8 mouse cellular contexts compared by ENCODE assay signal in genomic region chr2:109890597-109890996, GRCm38 (mm10). TPM values are rescaled to one million over a fixed set of nuclear protein-coding genes. Genes with fewer than 3 reads are reported as not detected.
A peak's percentile ranks its signal among the peaks of the same experiment; 100 is the strongest.
DNase-seq lines count a peak whose midpoint lies in the region; ATAC-seq and TF ChIP-seq lines count a peak whose summit lies in the region.

Gene Lin7c (plus strand): TSS chr2:109890853.

- H3K4me2 ChIP-seq in heart, embryonic 13.5 days = peak within 1 kb of the TSS; percentile 89
- peak within 1 kb of the TSS; percentile 66 for H3K4me2 ChIP-seq in kidney, postnatal 0 days (ENCODE audit: low read length)
- H3K4me2 ChIP-seq in liver, embryonic 11.5 days = peak within 1 kb of the TSS; percentile 92
- peak within 1 kb of the TSS; percentile 94 for H3K4me2 ChIP-seq in myocyte (ENCODE audit: low read depth)

- H3K36me3 ChIP-seq in heart, embryonic 13.5 days = peaks cover 16% of the 10 kb centered on the region
- H3K36me3 ChIP-seq in kidney, postnatal 0 days (ENCODE audit: insufficient read depth, low read length) = peaks cover 9% of the 10 kb centered on the region
- H3K36me3 ChIP-seq in liver, embryonic 11.5 days (ENCODE audit: control insufficient read depth, insufficient read depth, low read length) = peaks cover 3% of the 10 kb centered on the region
- peaks cover 15% of the 10 kb centered on the region for H3K36me3 ChIP-seq in myocyte (ENCODE audit: control insufficient read depth, insufficient read depth)

- peak within 1 kb of the TSS; percentile 69 for H3K27ac ChIP-seq in brown adipose tissue, adult 24 weeks (replicated peaks; ENCODE audit: low read depth, low read length)
- H3K27ac ChIP-seq in heart, embryonic 13.5 days (replicated peaks) = peak within 1 kb of the TSS; percentile 93
- peak within 1 kb of the TSS; percentile 90 for H3K27ac ChIP-seq in kidney, postnatal 0 days
- peak within 1 kb of the TSS; percentile 58 for H3K27ac ChIP-seq in liver, embryonic 11.5 days (ENCODE audit: low read depth, low read length)

- peaks cover 5% of the 10 kb centered on the region for H3K9me3 ChIP-seq in heart, embryonic 13.5 days
- no peaks in the 10 kb centered on the region for H3K9me3 ChIP-seq in kidney, postnatal 0 days (replicated peaks; ENCODE audit: low read length)
- H3K9me3 ChIP-seq in liver, embryonic 11.5 days (ENCODE audit: control insufficient read depth, low read length) = no peaks in the 10 kb centered on the region

- peak within 1 kb of the TSS; percentile 98 for H3K9ac ChIP-seq in heart, embryonic 13.5 days
- peak within 1 kb of the TSS; percentile 95 for H3K9ac ChIP-seq in kidney, postnatal 0 days (ENCODE audit: low read depth, low read length)
- peak within 1 kb of the TSS; percentile 92 for H3K9ac ChIP-seq in liver, embryonic 11.5 days (ENCODE audit: low read depth, low read length)

- peak; percentile 89 for TF ChIP-seq POLR2A in myocyte (IDR thresholded peaks at IDR 0.05; ENCODE audit: insufficient read length, low read depth)

- H3K79me2 ChIP-seq in myocyte (ENCODE audit: control insufficient read depth, insufficient read depth) = peaks cover 35% of the 10 kb centered on the region

- TF ChIP-seq CTCF in kidney, postnatal 0 days (IDR thresholded peaks at IDR 0.05; ENCODE audit: low read depth) = no peak

- peak; percentile 99 for DNase-seq in kidney, postnatal 0 days (ENCODE audit: low spot score)
- DNase-seq in liver, embryonic 11.5 days (ENCODE audit: low spot score) = peak; percentile 94
- DNase-seq in spleen, postnatal 4 days (ENCODE audit: low spot score in 2 of 2) = peak; percentile 90 to 94

- H3K4me3 ChIP-seq in brown adipose tissue, adult 24 weeks (ENCODE audit: insufficient read depth, low read depth, low read length) = peak within 1 kb of the TSS; percentile 76
- peak within 1 kb of the TSS; percentile 97 for H3K4me3 ChIP-seq in heart, embryonic 13.5 days
- H3K4me3 ChIP-seq in kidney, postnatal 0 days (replicated peaks; ENCODE audit: low read depth, low read length) = peak within 1 kb of the TSS; percentile 98
- peak within 1 kb of the TSS; percentile 85 for H3K4me3 ChIP-seq in liver, embryonic 11.5 days (ENCODE audit: low read depth, low read length)
- H3K4me3 ChIP-seq in myocyte = peak within 1 kb of the TSS; percentile 78

- under 1% methylated on average over 42 of the region's 42 CpGs for WGBS in heart, embryonic 13.5 days
- 1% methylated on average over 42 of the region's 42 CpGs for WGBS in kidney, postnatal 0 days
- WGBS in liver, embryonic 11.5 days = under 1% methylated on average over 42 of the region's 42 CpGs

- ATAC-seq in CD4-positive, CD25-positive, alpha-beta regulatory T cell, adult 4 months = peak; percentile 94
- peak; percentile 98 for ATAC-seq in erythroid progenitor cell, adult 5-6 weeks (replicated peaks; ENCODE audit: low FRiP score, poor library complexity, severe bottlenecking)
- ATAC-seq in heart, embryonic 13.5 days (ENCODE audit: extremely low read depth, insufficient number of reproducible peaks, low FRiP score, low TSS enrichment) = peak; percentile 98
- peak; percentile 100 for ATAC-seq in kidney, postnatal 0 days (replicated peaks; ENCODE audit: low FRiP score, low read depth)
- ATAC-seq in liver, embryonic 11.5 days (replicated peaks; ENCODE audit: low FRiP score) = peak; percentile 100

- no peaks in the 10 kb centered on the region for H3K27me3 ChIP-seq in heart, embryonic 13.5 days (replicated peaks)
- H3K27me3 ChIP-seq in kidney, postnatal 0 days (ENCODE audit: insufficient read depth, low read length) = no peaks in the 10 kb centered on the region
- H3K27me3 ChIP-seq in liver, embryonic 11.5 days (replicated peaks; ENCODE audit: control insufficient read depth, insufficient read depth, low read length) = no peaks in the 10 kb centered on the region
- no peaks in the 10 kb centered on the region for H3K27me3 ChIP-seq in myocyte (ENCODE audit: control insufficient read depth, insufficient read depth, insufficient read length)

- 0 out of 2 replicates have a peak, but pooled peaks cover 3% of the 10 kb centered on the region for H3K4me1 ChIP-seq in brown adipose tissue, adult 24 weeks (ENCODE audit: control insufficient read depth, insufficient read depth, insufficient read length, low read length)
- peaks cover 20% of the 10 kb centered on the region for H3K4me1 ChIP-seq in heart, embryonic 13.5 days
- no peaks in the 10 kb centered on the region; the same call in none of the 2 replicates for H3K4me1 ChIP-seq in kidney, postnatal 0 days (replicated peaks; ENCODE audit: insufficient read depth, low read length)
- H3K4me1 ChIP-seq in liver, embryonic 11.5 days (replicated peaks; ENCODE audit: control insufficient read depth, insufficient read depth, low read length) = peaks cover 10% of the 10 kb centered on the region

- peak within 1 kb of the TSS; percentile 84 for H3ac ChIP-seq in myocyte (ENCODE audit: control insufficient read depth, insufficient read length)

TF ChIP-seq in myocyte, 11 proteins besides CTCF, POLR2A, EP300 and RAD21:
- TF ChIP-seq REST (IDR thresholded peaks at IDR 0.05; ENCODE audit: insufficient read depth, insufficient read length) (no peak), POLR2AphosphoS2 (IDR thresholded peaks at IDR 0.05; ENCODE audit: insufficient read length, low read depth) (peak; percentile 94), TCF3 (IDR thresholded peaks at IDR 0.05; ENCODE audit: insufficient read length, low read depth) (no peak), MYOD1 (IDR thresholded peaks at IDR 0.05; ENCODE audit: control insufficient read depth in 1 of 3, insufficient read length in 2 of 3, low read depth in 2 of 3) (no peak), USF1 (IDR thresholded peaks at IDR 0.05; ENCODE audit: low read depth) (no peak), MYOG (IDR thresholded peaks at IDR 0.05; ENCODE audit: control insufficient read depth in 1 of 3, insufficient read depth in 1 of 3, insufficient read length in 2 of 3, low read depth in 2 of 3) (no peak), SRF (IDR thresholded peaks at IDR 0.05; ENCODE audit: control insufficient read depth, insufficient read length, low read depth) (no peak)
TF ChIP-seq in myocyte: peak in this region for 1.

RNA-seq across cellular contexts. Expression of gene Lin7c, which starts in this region (rescaled TPM):
- 10 to 100 TPM; 65.9 to 69.6 TPM for polyA plus RNA-seq in CD4-positive, CD25-positive, alpha-beta regulatory T cell, adult 4 months (2017; shearing (Covaris generic))
- polyA plus RNA-seq in brown adipose tissue, adult 24 weeks (2012; ENCODE audit: insufficient read depth, insufficient read length, missing spikeins) = 24.6 and 24.7 TPM in 2 replicates
- 17.7 and 28.1 TPM in 2 replicates for total RNA-seq in erythroid progenitor cell, adult 5-6 weeks (2015; ENCODE audit: low replicate concordance)
- 29.7 and 32.6 TPM in 2 replicates for total RNA-seq in erythroid progenitor cell, adult 5-6 weeks (2017; ENCODE audit: low replicate concordance)
- 35.5 and 35.7 TPM in 2 replicates for polyA plus RNA-seq in heart, embryonic 13.5 days (2015; fragmentation: Nextera tagmentation; extraction: Ambion mirVana)
- polyA plus RNA-seq in kidney, postnatal 0 days (2015; fragmentation: Nextera tagmentation; extraction: Ambion mirVana) = 57.1 and 58.7 TPM in 2 replicates
- 44.4 and 53.4 TPM in 2 replicates for polyA plus RNA-seq in liver, embryonic 11.5 days (2014; fragmentation: Nextera tagmentation; extraction: Ambion mirVana)
- 7.0 TPM for polyA plus RNA-seq in myocyte (2012; fragmentation: generic; extraction: Trizol)

Comparison
In these comparisons a context has a peak if more than half of its experiments do, and no peak if none do; other contexts are left out.
1. Peak in every context shown above with its lines: DNase-seq, ATAC-seq, H3K4me3 ChIP-seq and H3K27ac ChIP-seq.